Mouse (Mus musculus) spleen, adult 18-20 months (tissue): Measurements from ENCODE around the gene Pik3c2g.

Source experiments
- DNase-seq, 2 experiments: peaks; one replicate each; pipeline ENCODE4 v3.0.0; 2022; ENCODE audit warnings: mixed read lengths in 2 of 2

The Pik3c2g gene

DNA sequence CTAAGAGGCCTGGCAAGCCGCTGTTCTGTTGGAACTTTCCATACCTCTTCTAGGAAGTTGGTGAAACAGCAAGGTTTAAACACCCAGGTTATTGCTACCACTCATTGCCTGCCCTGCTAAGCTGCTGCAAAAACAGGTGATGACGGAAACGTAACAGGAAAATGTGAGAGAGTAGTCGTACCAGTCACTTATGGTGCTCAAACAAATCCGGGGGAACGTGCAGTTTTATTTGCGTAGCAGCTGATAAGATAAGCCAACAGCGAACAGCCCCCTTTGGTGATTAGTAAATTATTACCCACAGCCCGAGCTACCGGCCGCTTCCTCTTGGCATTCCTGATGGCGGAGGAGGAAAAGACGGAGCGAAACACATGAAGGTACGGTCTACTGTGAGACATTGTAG, at the start of gene Pik3c2g:
TSS of gene Pik3c2g (plus strand) at position 330 of the 400 bp plus-strand sequence.
- no peak for DNase-seq

DNA sequence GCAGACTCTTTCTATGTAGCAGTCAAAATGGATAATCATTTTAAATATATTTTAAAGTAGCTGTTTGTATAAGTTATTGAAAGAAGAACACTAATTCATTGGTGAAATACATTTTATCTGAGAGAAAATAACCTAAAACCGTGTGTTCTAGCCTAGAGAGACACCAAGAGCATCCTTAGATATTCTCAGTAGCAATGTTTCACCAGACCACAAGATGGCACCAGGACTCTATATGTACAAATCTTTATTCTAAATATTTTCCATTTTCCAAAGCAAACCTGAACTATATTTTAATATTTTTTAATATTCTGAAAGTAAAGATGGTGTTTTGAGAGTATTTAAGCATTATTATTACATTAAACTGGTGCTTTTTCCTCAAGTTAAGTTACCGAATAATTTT, 48.6 kb upstream of the Pik3c2g start:
- DNase-seq = no peak

DNA sequence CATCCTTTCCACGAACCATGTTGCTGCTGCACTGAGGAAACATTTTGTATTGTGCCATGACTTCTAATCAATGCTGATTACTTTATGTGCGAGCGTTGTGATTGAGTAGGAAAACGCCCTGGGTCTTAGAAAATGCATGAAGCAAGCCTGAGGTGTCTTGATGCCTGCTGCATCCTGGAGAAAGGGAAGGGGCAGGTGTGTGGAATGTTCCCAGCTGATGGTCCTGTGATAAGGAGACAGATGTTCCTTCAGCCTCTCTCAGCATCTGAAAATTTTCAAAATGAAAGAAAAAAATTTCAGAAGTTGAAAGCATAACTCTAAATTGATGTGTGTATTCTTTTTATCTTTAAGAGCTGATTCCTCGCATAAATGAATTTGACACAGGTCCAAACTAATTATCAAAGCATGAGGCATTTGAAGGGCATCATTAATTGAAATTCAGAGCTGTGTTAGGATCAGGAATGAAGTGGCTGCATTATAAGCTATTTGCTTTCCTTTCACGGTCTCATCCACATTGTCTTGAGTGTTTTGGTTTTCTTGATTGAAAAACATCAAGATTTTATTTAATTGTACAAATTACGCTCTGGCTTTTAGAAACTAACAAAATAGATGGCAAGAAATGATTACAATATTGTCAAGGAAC, 31.4 kb upstream of the Pik3c2g start:
- DNase-seq = no peak

DNA sequence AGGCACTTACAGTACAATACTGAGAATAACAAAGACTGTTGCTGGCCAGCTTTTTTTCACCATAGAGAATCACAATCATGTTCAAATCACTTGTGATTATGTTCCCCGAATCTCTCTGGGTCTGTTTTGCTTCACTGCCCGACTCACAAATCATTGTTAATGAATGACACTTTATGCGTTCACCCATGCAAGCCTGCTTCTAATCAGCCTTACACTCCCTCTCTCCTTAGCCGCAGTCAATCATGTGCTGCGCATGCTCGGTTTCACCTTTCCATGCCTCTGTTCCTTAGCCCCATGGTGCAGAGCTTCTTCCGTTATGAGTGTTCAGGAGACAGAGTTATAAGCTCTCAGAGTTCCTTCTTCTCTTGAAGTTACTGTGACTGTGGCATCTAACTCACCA, 17.8 kb upstream of the Pik3c2g start:
- no peak for DNase-seq

DNA sequence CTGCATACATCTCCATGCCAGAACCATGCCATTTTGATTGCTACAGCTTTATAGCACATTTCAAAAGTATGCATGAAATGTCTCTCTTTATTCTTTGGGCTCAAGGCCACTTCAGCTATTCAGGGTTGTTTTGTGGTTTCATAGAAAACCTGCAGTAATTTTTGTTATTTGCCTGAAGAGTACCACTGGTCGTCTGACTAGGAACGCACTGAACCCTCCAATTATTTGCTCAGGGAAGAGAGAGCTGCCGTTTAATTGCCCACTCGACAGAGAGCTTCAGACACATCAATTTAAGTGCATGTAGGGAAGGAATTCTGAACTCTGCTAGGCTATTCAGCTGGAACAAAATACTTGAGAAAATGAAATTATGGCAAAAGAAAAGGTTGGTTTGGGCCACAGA, 11.2 kb upstream of the Pik3c2g start:
- DNase-seq = no peak

DNA sequence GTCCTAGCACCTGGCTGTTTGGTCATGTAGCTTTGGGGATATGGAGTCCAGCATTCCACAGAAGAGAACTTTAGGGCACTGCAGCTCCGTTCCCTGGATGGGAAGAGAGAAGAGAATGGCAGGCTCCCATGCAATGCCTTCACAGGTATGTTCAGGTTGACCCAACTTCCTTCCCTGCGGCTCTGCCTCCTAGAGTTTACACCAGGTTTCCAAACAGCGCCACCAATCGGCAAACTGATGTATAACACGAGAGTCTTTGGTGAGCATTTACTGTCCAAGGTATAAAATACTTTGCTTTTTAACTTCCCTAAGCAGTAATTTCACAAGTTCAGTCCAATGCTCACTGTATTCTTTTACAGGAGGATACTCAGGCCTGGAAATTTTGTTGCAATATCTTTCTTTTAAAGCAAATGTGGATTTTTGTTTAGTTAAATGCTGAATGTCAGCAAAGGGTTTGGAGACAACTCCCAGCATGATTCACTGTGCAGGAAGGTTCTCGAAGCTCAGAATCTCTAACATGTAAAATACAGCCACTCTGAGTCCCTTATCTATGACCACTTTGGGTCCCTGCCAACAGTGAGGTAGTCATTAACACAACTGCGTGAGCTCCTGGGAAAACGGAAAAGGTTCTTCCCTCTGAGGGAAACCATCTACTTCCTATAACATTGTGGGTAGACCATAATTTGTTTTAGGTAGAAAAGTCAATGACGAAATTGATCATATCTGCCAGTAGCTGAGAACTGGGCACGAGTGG, 10.6 kb upstream of the Pik3c2g start:
- DNase-seq = no peak

DNA sequence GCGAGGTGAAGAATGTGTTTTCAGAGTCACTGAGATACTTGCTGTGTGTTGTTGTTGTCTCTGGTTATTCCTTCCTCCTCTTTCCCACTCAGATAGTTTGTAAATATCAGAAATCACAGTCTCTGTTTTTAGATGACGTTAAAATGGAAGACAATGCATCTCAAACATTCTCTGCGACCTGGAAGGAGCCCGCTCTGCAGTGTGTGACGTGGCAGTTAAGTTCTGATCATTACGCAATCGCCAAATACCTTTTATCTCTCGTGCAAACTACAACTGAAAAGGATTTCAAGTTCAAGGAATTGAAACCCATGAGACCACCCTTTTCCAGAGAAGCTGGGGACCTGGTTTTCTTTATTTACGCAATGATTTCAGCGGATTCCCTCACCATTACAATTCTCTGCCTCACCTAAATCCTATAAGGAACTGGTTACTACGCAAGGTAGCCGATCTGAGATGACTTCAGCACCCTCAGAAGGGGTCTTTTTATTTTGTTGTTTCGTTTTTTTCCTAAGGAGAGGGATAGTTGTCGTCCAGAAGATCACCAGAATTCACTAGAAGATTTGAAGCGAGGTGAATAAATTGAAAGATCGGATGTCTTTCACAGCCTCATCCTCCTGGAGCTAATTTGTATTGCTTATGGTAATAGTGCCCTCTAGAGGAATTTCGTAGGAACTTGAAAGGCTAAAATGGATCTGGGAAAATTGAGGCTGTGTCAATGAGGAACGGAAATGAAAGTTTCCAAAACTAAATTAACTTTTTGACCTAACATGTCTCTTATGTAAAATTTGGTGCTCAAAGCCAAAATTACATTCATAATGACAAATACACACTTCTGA, 9.8 kb upstream of the Pik3c2g start:
- DNase-seq = no peak

DNA sequence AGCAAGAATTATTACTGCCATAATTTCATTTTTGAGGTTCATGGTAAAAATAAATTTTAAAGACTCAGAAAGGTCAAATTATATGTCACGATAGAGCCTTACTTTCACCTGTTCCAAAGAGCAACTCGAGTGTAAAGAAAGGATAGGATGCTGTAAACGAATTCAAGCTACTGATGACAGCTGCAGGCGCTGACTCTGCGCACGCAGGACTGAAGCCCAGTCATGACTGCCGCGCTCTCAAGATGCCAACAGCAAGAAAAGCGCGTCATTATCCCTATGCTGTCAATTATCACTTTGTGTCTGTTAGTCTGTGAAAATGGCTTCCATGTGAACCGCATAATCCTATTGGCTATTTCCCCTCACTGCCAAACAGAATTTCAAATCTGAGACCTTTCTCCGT, 457 bp downstream of the Pik3c2g start:
- DNase-seq = no peak

DNA sequence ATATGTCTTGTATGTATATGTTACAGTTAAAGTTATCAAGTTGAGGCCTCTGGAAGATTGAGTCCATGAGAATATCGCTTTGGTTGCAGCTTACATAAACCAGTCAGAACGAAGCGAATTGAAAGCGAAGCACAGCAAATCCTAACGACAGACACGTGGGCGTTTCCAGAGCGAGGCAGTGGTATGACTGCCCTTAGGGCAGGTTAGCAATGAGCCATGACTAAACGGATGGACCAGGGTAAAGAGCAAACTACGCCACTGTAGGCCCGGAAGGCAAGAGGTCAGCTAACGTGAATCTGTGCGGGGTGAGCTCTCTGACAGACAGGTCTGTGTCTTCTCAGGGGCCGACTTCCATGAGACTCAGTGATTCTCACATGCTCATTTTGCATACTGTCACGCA, 1.4 kb downstream of the Pik3c2g start:
- DNase-seq = no peak

DNA sequence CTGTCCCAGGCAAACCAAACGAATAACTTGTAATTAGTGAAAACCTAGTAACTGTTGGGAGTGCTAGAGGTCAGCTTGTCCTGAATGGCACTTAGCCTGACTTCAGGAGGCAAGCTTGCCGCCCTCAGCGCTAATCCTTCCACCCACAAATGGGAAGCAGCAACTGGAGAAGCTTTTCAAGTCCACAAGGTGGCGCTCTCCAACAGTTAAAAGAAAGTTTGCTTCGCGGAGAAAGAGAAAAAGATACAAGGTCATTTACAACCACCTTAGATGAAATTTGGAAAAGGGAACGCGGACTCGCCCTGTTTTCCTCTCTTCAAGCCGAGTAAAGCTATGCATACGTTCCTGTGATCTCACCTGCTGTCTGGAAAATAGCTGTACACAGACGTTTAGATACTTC, 2.3 kb downstream of the Pik3c2g start:
- DNase-seq = no peak

DNA sequence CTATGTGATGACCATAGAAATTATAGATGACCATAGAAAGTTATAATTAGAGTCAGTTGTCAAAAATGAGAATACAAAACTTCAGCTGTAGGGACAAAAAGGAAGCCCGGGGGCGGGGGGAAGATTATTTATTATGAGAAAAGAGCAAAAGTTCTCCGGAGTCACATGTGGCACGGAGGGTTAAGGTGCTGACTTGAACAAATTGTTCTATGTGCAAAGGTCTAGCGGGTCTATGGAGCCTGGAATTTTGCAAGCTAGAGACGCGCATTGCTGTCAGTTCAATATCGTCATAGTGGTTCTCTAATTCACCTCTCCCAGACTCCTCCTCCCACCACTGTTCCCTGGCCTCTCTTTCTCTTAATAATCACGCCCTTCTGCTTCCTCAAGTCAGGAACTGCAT, 2.8 kb downstream of the Pik3c2g start:
- no peak for DNase-seq

DNA sequence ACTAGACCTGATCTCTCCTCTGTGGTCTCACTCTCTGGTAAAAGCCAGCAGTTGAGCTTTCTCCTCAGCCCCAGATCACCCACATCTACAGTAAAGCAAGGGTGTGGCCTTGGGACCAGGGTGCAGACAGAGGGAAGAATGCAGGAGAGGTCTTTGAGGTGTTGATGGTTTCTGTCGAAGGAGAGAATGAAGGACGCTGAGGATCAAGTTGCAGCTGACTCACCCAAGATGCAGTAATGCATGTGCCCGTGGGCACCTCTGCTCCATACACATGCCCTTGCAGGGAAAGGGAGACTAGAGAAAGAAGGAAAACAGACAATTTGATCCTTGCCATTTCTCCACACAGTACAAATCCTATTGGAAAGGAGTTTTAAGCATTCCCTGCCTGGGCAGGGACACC, 5.1 kb downstream of the Pik3c2g start:
- DNase-seq = no peak

DNA sequence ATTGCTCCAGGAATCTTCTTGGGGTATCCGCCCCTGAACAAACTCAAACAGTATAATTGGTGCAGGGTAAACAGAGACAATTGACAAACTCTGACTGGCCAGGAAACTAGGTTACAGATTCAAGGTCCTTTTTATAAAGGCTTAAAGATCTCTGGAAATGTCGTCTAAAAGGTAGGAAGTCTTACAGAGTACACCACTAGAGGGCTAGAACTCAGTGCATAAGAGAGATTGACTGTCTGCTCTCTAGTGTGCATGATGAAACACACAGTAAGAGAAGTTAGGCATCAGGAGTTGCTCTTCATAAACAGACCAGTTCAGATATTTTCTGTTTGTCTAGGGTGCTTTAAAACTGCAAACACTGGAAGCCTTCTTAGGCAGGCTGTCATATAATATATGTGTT, 9.4 kb downstream of the Pik3c2g start:
- no peak for DNase-seq

DNA sequence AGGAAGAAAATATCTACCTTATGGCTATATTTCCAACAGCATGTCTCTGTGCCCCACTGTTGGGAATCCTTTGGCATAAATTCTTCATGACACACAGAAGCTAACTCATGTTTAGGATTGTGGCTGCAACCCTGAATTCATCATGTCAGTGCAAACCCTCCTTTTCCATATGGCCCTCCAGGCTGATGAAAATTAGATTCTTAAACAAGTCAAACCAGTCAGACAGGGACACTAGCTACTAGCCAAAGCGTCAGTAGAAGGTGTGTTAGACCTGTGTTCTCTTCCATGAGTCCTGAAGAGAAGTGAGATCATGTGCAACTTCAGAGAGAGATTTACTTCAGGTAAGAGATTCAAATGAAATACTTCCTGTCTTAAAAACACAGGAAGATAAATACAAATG, 12.2 kb downstream of the Pik3c2g start:
- no peak for DNase-seq

DNA sequence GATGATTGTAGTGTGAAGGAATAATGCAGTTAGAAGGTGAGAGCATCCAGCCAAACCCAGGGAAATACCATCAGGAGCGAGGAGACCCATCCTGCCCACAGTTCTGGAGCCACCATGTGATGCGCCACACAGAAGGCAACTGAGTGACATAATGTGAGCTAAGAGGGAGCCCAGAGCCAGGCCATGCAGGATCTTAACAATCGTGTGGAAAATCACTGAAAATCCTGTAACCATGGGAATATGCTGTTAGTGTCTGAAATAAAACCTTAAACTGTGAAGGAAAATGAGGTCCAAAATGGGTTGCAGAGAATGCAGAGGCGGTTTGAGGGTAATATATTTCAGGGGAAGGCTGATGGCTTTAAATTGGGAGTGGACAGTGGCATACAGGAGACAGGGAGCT, 31.8 kb downstream of the Pik3c2g start:
- DNase-seq = no peak

DNA sequence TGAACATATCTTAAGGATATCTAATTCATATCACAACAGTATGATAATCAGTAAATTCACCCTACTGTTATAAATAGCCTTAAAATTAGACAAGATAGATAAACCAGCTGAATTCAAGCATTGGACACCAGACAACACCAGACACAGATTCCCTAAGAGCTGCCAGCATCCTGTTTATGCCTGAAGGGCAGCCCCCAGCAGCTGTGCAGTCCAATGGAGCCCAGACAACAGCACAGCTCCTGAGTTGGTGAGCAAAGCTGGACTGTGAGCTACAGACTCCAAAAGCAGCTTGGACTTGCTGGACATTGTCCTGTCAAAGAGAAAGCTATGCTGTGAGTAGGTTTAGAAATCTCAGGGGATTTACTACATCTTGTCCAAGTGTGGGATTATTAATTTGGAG, 37.7 kb downstream of the Pik3c2g start:
- DNase-seq = no peak

DNA sequence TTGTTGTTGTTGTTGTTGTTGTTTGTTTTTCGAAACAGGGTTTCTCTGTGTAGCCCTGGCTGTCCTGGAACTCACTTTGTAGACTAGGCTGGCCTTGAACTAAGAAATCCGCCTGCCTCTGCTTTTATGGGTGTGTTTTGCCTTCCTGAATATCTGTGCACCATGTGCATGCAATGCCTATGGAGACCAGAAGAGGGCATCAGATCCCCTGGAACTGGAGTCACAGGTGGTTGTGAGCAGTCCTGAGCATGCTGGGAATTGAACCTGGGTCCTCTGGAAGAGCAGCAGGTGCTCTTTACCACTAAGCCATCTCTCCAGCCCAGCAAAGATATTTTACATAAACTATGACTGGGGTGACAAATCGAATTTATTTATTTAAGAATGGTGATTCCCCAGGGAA, 47.5 kb downstream of the Pik3c2g start:
- no peak for DNase-seq

DNA sequence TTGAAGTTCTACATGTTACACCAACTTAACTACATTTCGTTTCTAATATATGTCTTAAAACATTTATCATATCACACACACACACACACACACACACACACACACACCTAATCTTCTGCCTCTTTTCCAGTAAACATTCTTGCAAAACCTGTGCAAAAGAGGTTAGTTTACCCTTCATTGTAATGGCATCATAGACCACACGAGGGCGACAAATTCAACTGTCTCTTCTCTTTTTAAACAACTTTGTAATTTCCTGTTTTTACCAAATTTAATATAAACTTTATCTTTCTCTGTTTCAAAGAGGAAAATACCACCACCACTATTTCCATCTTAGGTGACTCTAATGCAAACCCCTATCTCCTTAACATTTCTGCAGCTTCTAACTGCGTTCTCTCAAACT, 68.4 kb downstream of the Pik3c2g start:
- DNase-seq = no peak

DNA sequence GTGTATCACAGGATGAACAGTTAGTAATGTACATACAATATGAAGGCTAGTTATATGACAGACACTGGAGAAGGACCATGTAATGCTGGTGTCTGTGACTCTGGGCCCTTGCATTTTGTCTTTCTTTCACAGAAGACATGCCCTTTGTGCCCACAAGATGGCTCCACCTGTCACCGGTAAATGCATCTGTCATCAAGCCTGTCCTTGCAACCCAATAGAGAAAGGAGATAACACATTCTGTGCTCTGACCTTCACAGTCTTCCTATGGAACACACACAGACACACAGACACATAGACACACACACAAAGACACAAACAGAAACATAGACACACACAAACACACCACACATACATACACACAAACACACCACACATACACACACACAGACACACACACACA, 75.4 kb downstream of the Pik3c2g start:
- DNase-seq = no peak

DNA sequence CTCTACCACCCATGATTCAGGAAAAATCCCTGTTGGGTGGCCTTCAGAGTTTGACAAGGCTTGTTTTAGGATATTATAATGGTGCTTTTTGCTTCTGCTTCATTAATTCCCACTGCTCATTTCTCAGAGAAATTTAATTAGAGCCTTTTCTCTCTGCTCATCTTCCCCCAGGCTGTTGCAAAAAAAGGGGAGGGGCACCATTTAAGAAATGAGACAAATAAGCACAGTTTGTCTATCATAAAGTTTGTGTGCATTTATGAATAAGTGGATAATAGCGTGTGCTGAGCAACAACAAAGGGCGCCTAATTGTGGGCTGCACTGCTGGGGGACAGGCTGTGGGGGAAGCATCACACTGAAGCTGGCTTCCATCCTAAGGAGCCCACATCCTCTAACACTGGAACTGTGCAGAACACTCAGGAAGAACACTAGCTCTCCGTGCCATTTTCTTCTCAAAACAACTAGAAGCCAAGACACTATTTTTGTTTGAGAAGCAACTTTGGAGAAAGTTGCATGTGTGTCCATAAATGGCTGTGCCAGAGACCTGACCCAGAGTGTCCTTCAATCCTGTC, 131.5 kb downstream of the Pik3c2g start:
- no peak for DNase-seq

DNA sequence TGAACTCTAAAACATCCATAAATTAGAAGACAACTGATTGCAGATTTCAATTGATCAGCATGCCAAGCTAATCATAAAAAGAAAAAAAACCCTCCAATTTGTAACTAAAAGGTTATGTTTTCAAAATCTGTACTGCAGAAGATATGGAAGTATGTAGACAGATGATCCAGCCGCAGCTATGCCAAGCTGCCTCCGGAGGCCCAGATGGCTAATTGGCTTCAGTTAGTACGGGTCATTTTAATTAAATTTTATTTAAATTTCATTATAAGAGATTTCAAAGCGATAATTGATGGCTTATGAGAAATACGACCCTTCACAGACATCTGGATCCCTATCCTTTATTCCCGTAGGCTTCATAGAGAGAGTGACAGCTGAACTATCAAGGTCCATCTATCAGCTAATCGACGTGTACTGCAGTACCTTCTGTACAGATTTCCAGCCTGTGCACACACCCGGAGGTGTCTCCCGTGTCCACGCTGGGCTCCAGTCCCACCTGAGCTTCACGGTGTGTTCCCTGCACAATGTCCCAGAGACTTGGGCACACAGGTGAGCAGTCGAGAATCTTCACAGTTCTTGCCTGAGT, 132.7 kb downstream of the Pik3c2g start:
- DNase-seq = no peak

DNA sequence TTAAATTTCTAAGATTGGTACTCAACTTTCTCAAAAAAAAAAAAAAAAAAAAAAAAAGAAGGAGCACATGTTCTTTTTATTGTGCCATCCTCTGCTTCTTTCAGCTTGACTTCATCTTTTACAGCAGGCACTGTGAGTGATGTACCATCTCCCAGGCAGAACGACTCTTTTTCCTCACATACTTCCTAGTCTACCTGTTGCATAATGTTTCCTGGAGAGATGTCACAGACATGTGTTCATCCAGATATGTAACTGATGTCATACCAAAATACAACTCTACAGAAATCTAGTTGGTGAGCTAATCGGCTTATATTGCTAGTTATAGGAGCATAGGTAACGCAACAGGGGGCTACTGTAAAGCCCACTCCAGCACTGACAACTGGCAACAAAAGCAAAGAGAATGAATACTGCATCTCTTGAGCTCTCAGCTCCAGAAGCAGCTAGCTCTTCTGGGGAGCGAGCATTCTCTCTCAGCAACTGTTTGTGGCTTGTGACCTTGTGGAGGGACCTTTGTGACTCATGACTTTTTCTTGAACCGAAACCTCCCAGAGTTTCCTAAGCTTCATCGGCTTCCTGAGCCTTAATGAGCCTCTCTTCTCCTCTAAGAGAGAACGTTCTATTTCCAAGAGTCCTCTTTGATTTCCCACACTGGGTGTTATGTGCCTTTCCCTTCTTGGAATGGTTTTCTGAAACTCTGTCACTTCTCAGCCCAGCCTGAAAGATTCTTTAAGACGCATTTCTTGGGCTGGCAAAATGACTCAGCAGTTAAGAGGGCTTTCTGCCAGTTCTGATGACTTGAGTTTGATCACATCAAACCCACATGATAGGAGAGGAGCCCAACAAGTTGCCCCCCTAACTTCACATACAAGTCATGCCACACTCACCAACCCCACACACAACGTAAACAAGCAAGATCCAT, 148.9 kb downstream of the Pik3c2g start:
- DNase-seq = no peak
